Mouse (Mus musculus) myocyte (in vitro differentiated cells): ENCODE measurements at regions not wholly inside any gene's neighbourhood (a gene's known extent, or its start where the extent isn't known, plus 50 kb on each side); places are given as distances from the start of the nearest gene placed in this dataset.

Experiments used
- CEBPB ChIP-seq: IDR thresholded peaks from 2 replicates; pipeline ENCODE4 v1.6.1; 2011; ENCODE audit warnings: mild to moderate bottlenecking, moderate library complexity; ENCODE audit not compliant: poor library complexity, insufficient read depth, severe bottlenecking
- E2F4 ChIP-seq: IDR thresholded peaks from one replicate; pipeline ENCODE4 v1.6.1; 2011; ENCODE audit warnings: mild to moderate bottlenecking, control low read depth, moderate library complexity; ENCODE audit not compliant: insufficient read depth
- MAX ChIP-seq: IDR thresholded peaks from one replicate; pipeline ENCODE4 v1.6.1; 2011; ENCODE audit warnings: low read depth, mild to moderate bottlenecking, control low read depth
- MYOD1 ChIP-seq, 3 experiments: IDR thresholded peaks; one replicate each; pipeline ENCODE4 v1.6.1; 2011; ENCODE audit warnings: control low read depth in 2 of 3, low read depth in 2 of 3, mild to moderate bottlenecking in 2 of 3, moderate library complexity in 1 of 3; ENCODE audit not compliant: insufficient read length in 2 of 3, control insufficient read depth in 1 of 3
- MYOG ChIP-seq, 3 experiments: IDR thresholded peaks; one replicate each; pipeline ENCODE4 v1.6.1; 2011; ENCODE audit warnings: control low read depth in 2 of 3, low read depth in 2 of 3, mild to moderate bottlenecking in 2 of 3; ENCODE audit not compliant: insufficient read length in 2 of 3, control insufficient read depth in 1 of 3, insufficient read depth in 1 of 3
- POLR2A ChIP-seq: IDR thresholded peaks from one replicate; pipeline ENCODE4 v1.6.1; 2011; ENCODE audit warnings: low read depth, mild to moderate bottlenecking, control low read depth, moderate library complexity; ENCODE audit not compliant: insufficient read length
- POLR2AphosphoS2 ChIP-seq: IDR thresholded peaks from one replicate; pipeline ENCODE4 v1.6.1; 2011; ENCODE audit warnings: low read depth, control low read depth; ENCODE audit not compliant: insufficient read length
- REST ChIP-seq: IDR thresholded peaks from one replicate; pipeline ENCODE4 v1.6.1; 2011; ENCODE audit warnings: mild to moderate bottlenecking, control low read depth, moderate library complexity; ENCODE audit not compliant: insufficient read depth, insufficient read length
- SRF ChIP-seq: IDR thresholded peaks from one replicate; pipeline ENCODE4 v1.6.1; 2011; ENCODE audit warnings: low read depth; ENCODE audit not compliant: control insufficient read depth, insufficient read length
- TCF12 ChIP-seq: IDR thresholded peaks from one replicate; pipeline ENCODE4 v1.6.1; 2011; ENCODE audit warnings: mild to moderate bottlenecking, control low read depth; ENCODE audit not compliant: poor library complexity, insufficient read depth, severe bottlenecking
- TCF3 ChIP-seq: IDR thresholded peaks from one replicate; pipeline ENCODE4 v1.6.1; 2011; ENCODE audit warnings: low read depth, control low read depth; ENCODE audit not compliant: insufficient read length
- USF1 ChIP-seq: IDR thresholded peaks from one replicate; pipeline ENCODE4 v1.6.1; 2011; ENCODE audit warnings: low read depth, mild to moderate bottlenecking, control low read depth, moderate library complexity

DNA sequence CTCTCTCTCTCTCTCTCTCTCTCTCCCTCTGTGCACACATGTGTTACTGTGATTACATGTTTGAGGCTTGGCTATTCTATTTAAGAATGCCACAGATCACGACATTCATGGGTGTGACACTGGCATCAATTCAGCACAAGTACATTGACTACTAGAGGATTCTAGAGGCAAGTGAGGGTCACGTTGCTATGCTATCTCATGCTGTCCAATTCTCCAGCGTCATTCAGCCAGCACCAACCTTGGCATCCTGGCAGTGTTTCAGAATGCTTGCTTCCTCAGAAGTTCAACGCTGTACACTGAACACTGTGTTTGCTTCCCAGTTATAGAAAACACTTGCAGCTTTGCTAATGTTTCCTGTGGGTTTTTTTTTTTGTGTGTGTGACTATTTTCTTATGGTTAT, 167.6 kb downstream of the Fam198b start:
- no peak for TF ChIP-seq POLR2A
- no peak for TF ChIP-seq MYOD1 (IDR thresholded peaks at IDR 0.05; ENCODE audit: control insufficient read depth in 1 of 3, insufficient read length in 2 of 3, low read depth in 2 of 3)
- no peak for TF ChIP-seq E2F4
- TF ChIP-seq CEBPB: no peak
- no peak for TF ChIP-seq MAX
- TF ChIP-seq REST: no peak
- TF ChIP-seq USF1: no peak
- TF ChIP-seq MYOG (IDR thresholded peaks at IDR 0.05; ENCODE audit: control insufficient read depth in 1 of 3, insufficient read depth in 1 of 3, insufficient read length in 2 of 3, low read depth in 2 of 3): no peak
- no peak for TF ChIP-seq POLR2AphosphoS2
- TF ChIP-seq TCF12: no peak
- no peak for TF ChIP-seq SRF
- no peak for TF ChIP-seq TCF3
